14 mouse cellular contexts compared by ENCODE assay signal in the genomic region with DNA sequence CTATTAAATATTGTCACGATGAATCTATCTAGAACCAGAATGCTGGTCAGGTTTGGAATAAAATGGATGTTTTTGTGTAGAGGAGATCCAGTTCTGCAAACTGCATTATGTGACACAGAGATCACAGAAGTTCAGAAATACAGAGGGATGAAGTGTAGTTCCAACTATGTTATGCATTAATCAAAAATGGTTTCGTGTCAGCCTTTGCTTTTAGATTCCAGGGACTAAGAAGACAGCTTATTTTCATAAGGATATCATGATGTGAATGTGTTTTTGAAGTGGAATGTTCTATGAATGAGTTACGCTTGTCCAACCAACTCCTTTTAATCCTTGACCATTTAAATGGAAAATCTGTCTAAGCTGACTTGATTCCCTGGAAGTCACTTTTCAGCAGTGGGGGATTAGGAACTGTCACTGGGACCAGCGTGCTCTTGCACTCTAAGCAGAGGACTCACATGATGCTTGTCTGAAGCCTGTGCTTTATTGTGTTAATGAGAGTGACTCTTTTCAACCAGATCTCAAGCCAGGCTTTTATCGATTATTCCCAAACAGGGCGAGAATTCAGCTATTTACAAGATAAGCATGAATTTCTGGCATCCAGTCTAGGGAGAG.
DNase-seq lines count a peak whose midpoint lies in the region; ATAC-seq and TF ChIP-seq lines count a peak whose summit lies in the region.
"Had no signal": no experiment of that assay in that cellular context is flagged by ENCODE, and none has a peak within 500 bp of the region (broad histone marks: within the 10 kb centered on the region; RNA-seq: fewer than 3 reads in every experiment).

No protein-coding gene starts in this region.

- peaks cover 12% of the 10 kb centered on the region for H3K4me1 ChIP-seq in forebrain, embryonic 14.5 days (ENCODE audit: control insufficient read depth, insufficient read depth, low read length)
- H3K4me1 ChIP-seq in forebrain, postnatal 0 days (ENCODE audit: insufficient read depth) = no peaks in the 10 kb centered on the region
- no peaks in the 10 kb centered on the region for H3K4me1 ChIP-seq in hindbrain, postnatal 0 days (ENCODE audit: insufficient read depth, low read length)
- H3K4me1 ChIP-seq in midbrain, postnatal 0 days (ENCODE audit: insufficient read depth, low read length) = 0 out of 2 replicates have a peak, but pooled peaks cover 4% of the 10 kb centered on the region
- H3K4me1 ChIP-seq: liver, embryonic 13.5 days had no signal

- H3K4me3 ChIP-seq in forebrain, embryonic 14.5 days (ENCODE audit: low read depth, low read length) = no peak overlapping the region
- no peak overlapping the region for H3K4me3 ChIP-seq in forebrain, postnatal 0 days (ENCODE audit: low read depth, low read length)
- no peak overlapping the region for H3K4me3 ChIP-seq in hindbrain, postnatal 0 days (ENCODE audit: low read length)
- no peak overlapping the region for H3K4me3 ChIP-seq in midbrain, postnatal 0 days (ENCODE audit: low read depth, low read length)
- H3K4me3 ChIP-seq: erythroblast, embryonic 14.5 days; layer of hippocampus, adult 2 months; liver, embryonic 13.5 days had no signal

- TF ChIP-seq CTCF in forebrain, postnatal 0 days (IDR thresholded peaks at IDR 0.05; ENCODE audit: low read depth) = no peak
- no peak for TF ChIP-seq CTCF in brain, embryonic 14.5 days (IDR thresholded peaks at IDR 0.05; ENCODE audit: borderline replicate concordance, extremely low read depth, insufficient read depth, insufficient read length)
- no peak for TF ChIP-seq CTCF in hindbrain, postnatal 0 days (IDR thresholded peaks at IDR 0.05; ENCODE audit: low read depth)
- TF ChIP-seq CTCF in midbrain, postnatal 0 days (IDR thresholded peaks at IDR 0.05) = no peak

- ATAC-seq in forebrain, embryonic 14.5 days = 0 out of 2 replicates have a peak, but pooled peaks have one; percentile 50
- no peak for ATAC-seq in forebrain, postnatal 0 days
- ATAC-seq in hindbrain, postnatal 0 days = no peak
- ATAC-seq in midbrain, postnatal 0 days (ENCODE audit: low FRiP score) = no peak

- no peaks in the 10 kb centered on the region for H3K27me3 ChIP-seq in forebrain, embryonic 14.5 days (replicated peaks; ENCODE audit: control insufficient read depth, insufficient read depth, low read length)
- H3K27me3 ChIP-seq in forebrain, postnatal 0 days (ENCODE audit: insufficient read depth, low read length) = no peaks in the 10 kb centered on the region; the same call in 1 of the 2 replicates
- H3K27me3 ChIP-seq in hindbrain, postnatal 0 days (ENCODE audit: insufficient read depth, low read length) = no peaks in the 10 kb centered on the region
- H3K27me3 ChIP-seq in midbrain, postnatal 0 days (ENCODE audit: insufficient read depth, low read length) = 0 out of 2 replicates have a peak, but pooled peaks cover under 1% of the 10 kb centered on the region
- H3K27me3 ChIP-seq: liver, embryonic 13.5 days had no signal

- no peak for DNase-seq in forebrain, embryonic 14.5 days (ENCODE audit: low spot score)
- no peak for DNase-seq in forebrain, postnatal 0 days
- peak; percentile 85 for DNase-seq in brain, embryonic 14.5 days (ENCODE audit: low read depth)
- DNase-seq in hindbrain, postnatal 0 days (ENCODE audit: low spot score) = peak; percentile 23
- peak; percentile 17 for DNase-seq in midbrain, postnatal 0 days (ENCODE audit: low spot score)
- DNase-seq in ovary, postnatal 36 days (ENCODE audit: low spot score) = no peak
- DNase-seq in ovary, postnatal 10 days (ENCODE audit: low spot score) = no peak
- DNase-seq: gastrocnemius, postnatal 36 days; heart, postnatal 14 days; liver, embryonic 13.5 days; thymus, postnatal 25 days had no signal

- 16% methylated on average over 6 of the region's 6 CpGs for WGBS in forebrain, embryonic 14.5 days
- WGBS in forebrain, postnatal 0 days = 19% methylated on average over 6 of the region's 6 CpGs
- WGBS in hindbrain, postnatal 0 days = 29% methylated on average over 6 of the region's 6 CpGs
- WGBS in midbrain, postnatal 0 days = 10% methylated on average over 6 of the region's 6 CpGs

- no peak overlapping the region for H3K9ac ChIP-seq in forebrain, embryonic 14.5 days (ENCODE audit: low read length)
- H3K9ac ChIP-seq in forebrain, postnatal 0 days = no peak overlapping the region
- no peak overlapping the region for H3K9ac ChIP-seq in hindbrain, postnatal 0 days (replicated peaks; ENCODE audit: low read length)
- H3K9ac ChIP-seq in midbrain, postnatal 0 days (replicated peaks; ENCODE audit: low read length, poor library complexity, severe bottlenecking) = no peak overlapping the region
- H3K9ac ChIP-seq: liver, embryonic 13.5 days had no signal

- no peak overlapping the region for H3K27ac ChIP-seq in forebrain, embryonic 14.5 days (ENCODE audit: low read depth, low read length)
- no peak overlapping the region for H3K27ac ChIP-seq in forebrain, postnatal 0 days (ENCODE audit: low read depth, low read length)
- H3K27ac ChIP-seq in hindbrain, postnatal 0 days = no peak overlapping the region
- no peak overlapping the region for H3K27ac ChIP-seq in midbrain, postnatal 0 days (ENCODE audit: low read depth, low read length)
- H3K27ac ChIP-seq: layer of hippocampus, adult 2 months; liver, embryonic 13.5 days had no signal

- H3K36me3 ChIP-seq in forebrain, embryonic 14.5 days (ENCODE audit: control insufficient read depth, insufficient read depth, low read length) = no peaks in the 10 kb centered on the region
- no peaks in the 10 kb centered on the region for H3K36me3 ChIP-seq in forebrain, postnatal 0 days (ENCODE audit: insufficient read depth)
- H3K36me3 ChIP-seq in hindbrain, postnatal 0 days (ENCODE audit: insufficient read depth, low read length) = no peaks in the 10 kb centered on the region
- H3K36me3 ChIP-seq in midbrain, postnatal 0 days (ENCODE audit: insufficient read depth, low read length) = no peaks in the 10 kb centered on the region
- H3K36me3 ChIP-seq: liver, embryonic 13.5 days had no signal

- H3K9me3 ChIP-seq in forebrain, embryonic 14.5 days (replicated peaks; ENCODE audit: control insufficient read depth, low read length) = no peaks in the 10 kb centered on the region
- no peaks in the 10 kb centered on the region for H3K9me3 ChIP-seq in forebrain, postnatal 0 days (ENCODE audit: low read length)
- H3K9me3 ChIP-seq in hindbrain, postnatal 0 days (ENCODE audit: low read length) = no peaks in the 10 kb centered on the region
- no peaks in the 10 kb centered on the region for H3K9me3 ChIP-seq in midbrain, postnatal 0 days (ENCODE audit: low read length)
- H3K9me3 ChIP-seq: liver, embryonic 13.5 days had no signal

- no peak for TF ChIP-seq POLR2A in brain, embryonic 14.5 days (IDR thresholded peaks at IDR 0.05; ENCODE audit: borderline replicate concordance, extremely low read depth, insufficient read depth, insufficient read length, poor library complexity, severe bottlenecking)

- no peak overlapping the region for H3K4me2 ChIP-seq in forebrain, embryonic 14.5 days (ENCODE audit: low read length)
- no peak overlapping the region for H3K4me2 ChIP-seq in forebrain, postnatal 0 days (ENCODE audit: low read depth)
- no peak overlapping the region for H3K4me2 ChIP-seq in hindbrain, postnatal 0 days (ENCODE audit: low read depth, low read length)
- no peak overlapping the region for H3K4me2 ChIP-seq in midbrain, postnatal 0 days (ENCODE audit: low read depth, low read length, poor library complexity, severe bottlenecking)
- H3K4me2 ChIP-seq: heart, embryonic 11.5 days; liver, embryonic 13.5 days had no signal

Comparison
In these comparisons a context has a peak if more than half of its experiments do, and no peak if none do; other contexts are left out.
1. DNase-seq: peak in brain, embryonic 14.5 days (single experiment), hindbrain, postnatal 0 days (single experiment) and midbrain, postnatal 0 days (single experiment); none in forebrain, embryonic 14.5 days (single experiment), forebrain, postnatal 0 days (single experiment), ovary, postnatal 36 days (single experiment) and ovary, postnatal 10 days (single experiment).